Mouse (Mus musculus) heart, embryonic 16.5 days (tissue): ENCODE data around the gene Gpc6. TPM values are rescaled to one million over a fixed set of nuclear protein-coding genes. Genes with fewer than 3 reads are reported as not detected.

Source experiments
- ATAC-seq: fragments of 200-750 bp; cut with Nextera tagmentation; replicated peaks from 2 replicates; pipeline ENCODE4 v1.8.0; 2017; ENCODE audit warnings: moderate number of reproducible peaks; ENCODE audit not compliant: insufficient read depth, low FRiP score; ENCODE audit errors: extremely low read depth
- H3K27ac ChIP-seq: fragments of 300-500 bp; sonication (generic); 2 replicates; pipeline ENCODE4 v1.5.1; 2014; ENCODE audit warnings: mild to moderate bottlenecking, low read length, control low read depth, moderate library complexity
- H3K27me3 ChIP-seq: fragments of 300-500 bp; sonication (generic); 2 replicates; pipeline ENCODE4 v1.6.1; 2014; ENCODE audit warnings: low read length, mixed read lengths; ENCODE audit not compliant: control insufficient read depth, insufficient read depth
- H3K36me3 ChIP-seq: fragments of 300-500 bp; sonication (generic); 2 replicates; pipeline ENCODE4 v1.6.1; 2014; ENCODE audit not compliant: control insufficient read depth, insufficient read depth
- H3K4me1 ChIP-seq: fragments of 300-500 bp; sonication (generic); 2 replicates; pipeline ENCODE4 v1.6.1; 2014; ENCODE audit warnings: low read length, mixed read lengths; ENCODE audit not compliant: control insufficient read depth, insufficient read depth
- H3K4me2 ChIP-seq: fragments of 300-500 bp; sonication (generic); 2 replicates; pipeline ENCODE4 v1.6.1; 2014; ENCODE audit warnings: low read depth, mild to moderate bottlenecking, control low read depth, low read length
- H3K4me3 ChIP-seq: fragments of 300-500 bp; sonication (generic); 2 replicates; pipeline ENCODE4 v1.5.1; 2014; ENCODE audit warnings: mild to moderate bottlenecking, control low read depth, low read length
- H3K9ac ChIP-seq: fragments of 300-500 bp; sonication (generic); 2 replicates; pipeline ENCODE4 v1.6.1; 2014; ENCODE audit warnings: low read length, control low read depth
- H3K9me3 ChIP-seq: fragments of 300-500 bp; sonication (generic); replicated peaks from 2 replicates; pipeline ENCODE4 v1.6.1; 2016; ENCODE audit warnings: low read length; ENCODE audit not compliant: control insufficient read depth
- WGBS: fragments of 180-500 bp; shearing (Covaris S2); extraction: QIAGEN DNeasy Blood & Tissue Kit; methylation state at CpG from one replicate; pipeline ENCODE4 v1.1.7; 2014; 5-methylcytosine and 5-hydroxymethylcytosine counted together
- polyA plus RNA-seq: library from polyadenylated mRNA; unstranded; fragments of >200 nt; fragmentation: Nextera tagmentation; extraction: Ambion mirVana; gene quantifications from 2 replicates; pipeline ENCODE4 v1.2.1, GENCODE M21; 2015

The Gpc6 gene
- polyA plus RNA-seq, 1 experiment from 2014 or later: 15.8 TPM

GRCm38 (mm10) chr14:117015333-117015922 is 90.3 kb downstream of the Gpc6 start:
- Histone ChIP-seq H3K27ac (no peak overlapping the region), H3K9me3 (no peaks in the 10 kb centered on the region; the same call in 1 of the 2 replicates), H3K36me3 (no peaks in the 10 kb centered on the region), H3K4me3 (no peak overlapping the region), H3K27me3 (no peaks in the 10 kb centered on the region), H3K9ac (no peak overlapping the region), H3K4me1 (no peaks in the 10 kb centered on the region), H3K4me2 (no peak overlapping the region)
- 72% methylated on average over 4 of the region's 4 CpGs for WGBS
- no peak for ATAC-seq

GRCm38 (mm10) chr14:117022180-117022799 is 97.2 kb downstream of the Gpc6 start:
- H3K27ac ChIP-seq: no peak overlapping the region
- no peaks in the 10 kb centered on the region for H3K4me1 ChIP-seq
- 59% methylated on average over 5 of the region's 5 CpGs for WGBS
- H3K27me3 ChIP-seq: no peaks in the 10 kb centered on the region
- H3K9me3 ChIP-seq: no peaks in the 10 kb centered on the region
- H3K36me3 ChIP-seq: no peaks in the 10 kb centered on the region
- no peak for ATAC-seq
- no peak overlapping the region for H3K9ac ChIP-seq
- H3K4me2 ChIP-seq: no peak overlapping the region
- H3K4me3 ChIP-seq: no peak overlapping the region

GRCm38 (mm10) chr14:117034146-117034545 is 109.0 kb downstream of the Gpc6 start:
- 84% methylated on average over 4 of the region's 4 CpGs for WGBS
- H3K4me3 ChIP-seq: no peak overlapping the region
- ATAC-seq: no peak

GRCm38 (mm10) chr14:117041017-117041416 is 115.9 kb downstream of the Gpc6 start:
- ATAC-seq: no peak
- Histone ChIP-seq H3K27ac (no peak overlapping the region), H3K4me2 (no peak overlapping the region), H3K36me3 (no peaks in the 10 kb centered on the region), H3K4me1 (no peaks in the 10 kb centered on the region), H3K4me3 (no peak overlapping the region), H3K9me3 (no peaks in the 10 kb centered on the region), H3K9ac (no peak overlapping the region), H3K27me3 (no peaks in the 10 kb centered on the region)
- WGBS: 87% methylated on average over 5 of the region's 5 CpGs

More at GRCm38 (mm10) chr14:117034146-117034545, 109.0 kb downstream of the Gpc6 start:
- Histone ChIP-seq H3K4me2 (no peak overlapping the region), H3K9ac (no peak overlapping the region), H3K4me1 (no peaks in the 10 kb centered on the region), H3K27ac (no peak overlapping the region), H3K9me3 (no peaks in the 10 kb centered on the region), H3K27me3 (no peaks in the 10 kb centered on the region), H3K36me3 (no peaks in the 10 kb centered on the region)

- Histone ChIP-seq H3K4me3 (no peak overlapping the region), H3K27me3 (no peaks in the 10 kb centered on the region), H3K4me2 (no peak overlapping the region), H3K4me1 (no peaks in the 10 kb centered on the region), H3K9ac (no peak overlapping the region), H3K27ac (no peak overlapping the region), H3K36me3 (no peaks in the 10 kb centered on the region), H3K9me3 (no peaks in the 10 kb centered on the region)
- WGBS: 67% methylated on average over 2 of the region's 2 CpGs
- no peak for ATAC-seq
Observed at GRCm38 (mm10) chr14:117048951-117049350, 123.8 kb downstream of the Gpc6 start.

- 82% methylated on average over 8 of the region's 8 CpGs for WGBS
- no peak overlapping the region for H3K4me3 ChIP-seq
Observed at GRCm38 (mm10) chr14:117050877-117051276, 125.8 kb downstream of the Gpc6 start.

GRCm38 (mm10) chr14:117053361-117053760 is 128.2 kb downstream of the Gpc6 start:
- no peak overlapping the region for H3K27ac ChIP-seq
- H3K27me3 ChIP-seq: no peaks in the 10 kb centered on the region
- ATAC-seq: no peak
- H3K9me3 ChIP-seq: no peaks in the 10 kb centered on the region
- H3K4me3 ChIP-seq: no peak overlapping the region
- H3K36me3 ChIP-seq: no peaks in the 10 kb centered on the region
- no peak overlapping the region for H3K4me2 ChIP-seq
- H3K9ac ChIP-seq: no peak overlapping the region
- 84% methylated on average over 6 of the region's 6 CpGs for WGBS
- peaks cover 3% of the 10 kb centered on the region; the same call in 1 of the 2 replicates for H3K4me1 ChIP-seq

More at GRCm38 (mm10) chr14:117050877-117051276, 125.8 kb downstream of the Gpc6 start:
- no peaks in the 10 kb centered on the region for H3K9me3 ChIP-seq
- no peak for ATAC-seq
- no peaks in the 10 kb centered on the region for H3K27me3 ChIP-seq
- peaks cover 3% of the 10 kb centered on the region; the same call in 1 of the 2 replicates for H3K4me1 ChIP-seq
- no peak overlapping the region for H3K9ac ChIP-seq
- no peaks in the 10 kb centered on the region for H3K36me3 ChIP-seq
- no peak overlapping the region for H3K4me2 ChIP-seq
- no peak overlapping the region for H3K27ac ChIP-seq

- WGBS: 23% methylated on average over 2 of the region's 2 CpGs
- no peaks in the 10 kb centered on the region for H3K9me3 ChIP-seq
- H3K4me3 ChIP-seq: no peak overlapping the region
- ATAC-seq: no peak
- peaks cover 3% of the 10 kb centered on the region; the same call in 1 of the 2 replicates for H3K4me1 ChIP-seq
- H3K27ac ChIP-seq: no peak overlapping the region
- H3K4me2 ChIP-seq: no peak overlapping the region
- no peaks in the 10 kb centered on the region for H3K36me3 ChIP-seq
- no peak overlapping the region for H3K9ac ChIP-seq
- H3K27me3 ChIP-seq: no peaks in the 10 kb centered on the region
Observed at GRCm38 (mm10) chr14:117055134-117055533, 130.0 kb downstream of the Gpc6 start.

- H3K9ac ChIP-seq: no peak overlapping the region
- no peak overlapping the region for H3K4me3 ChIP-seq
- H3K27me3 ChIP-seq: no peaks in the 10 kb centered on the region
- 45% methylated on average over 2 of the region's 2 CpGs for WGBS
- H3K4me2 ChIP-seq: no peak overlapping the region
- no peaks in the 10 kb centered on the region for H3K36me3 ChIP-seq
- H3K9me3 ChIP-seq: no peaks in the 10 kb centered on the region
- no peak overlapping the region for H3K27ac ChIP-seq
- H3K4me1 ChIP-seq: no peaks in the 10 kb centered on the region
- ATAC-seq: no peak
Observed at GRCm38 (mm10) chr14:117061078-117061477, 136.0 kb downstream of the Gpc6 start.
